25 mouse cellular contexts compared by ENCODE assay signal in the genomic region with DNA sequence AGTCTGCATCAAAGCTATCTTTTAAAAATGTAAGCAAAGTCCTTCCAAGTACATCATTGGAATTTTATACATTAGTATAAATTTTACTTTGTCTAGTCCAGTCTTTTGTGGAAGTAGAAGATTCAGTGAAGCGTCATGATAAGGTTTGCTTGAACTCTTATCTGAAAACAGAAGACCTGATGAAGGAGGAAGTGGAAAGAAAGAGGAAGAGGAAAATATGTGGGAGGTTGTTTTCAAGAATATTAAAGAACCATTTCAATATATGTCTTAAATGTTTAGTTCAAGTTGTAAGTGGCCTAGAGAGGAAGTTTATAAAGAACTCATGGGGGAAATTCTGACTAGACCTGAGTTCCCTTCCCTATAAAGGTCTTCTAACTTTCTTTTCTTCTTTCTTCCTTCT.
DNase-seq lines count a peak whose midpoint lies in the region; ATAC-seq and TF ChIP-seq lines count a peak whose summit lies in the region.
"Had no signal": no experiment of that assay in that cellular context is flagged by ENCODE, and none has a peak within 500 bp of the region (broad histone marks: within the 10 kb centered on the region; RNA-seq: fewer than 3 reads in every experiment).

No protein-coding gene starts in this region.

- ATAC-seq in lung, postnatal 0 days: no peak
- ATAC-seq in G1E (ENCODE audit: extremely low read depth, insufficient number of reproducible peaks, low FRiP score, poor library complexity, severe bottlenecking): peak; percentile 50; the same call in 1 of the 2 replicates
- peak; percentile 50 for ATAC-seq in common myeloid progenitor, adult 5-6 weeks (replicated peaks; ENCODE audit: low read depth, poor library complexity, severe bottlenecking)
- ATAC-seq: activated CD4-positive, CD25-positive, alpha-beta regulatory T cell, adult 4 months; forebrain, embryonic 14.5 days; hindbrain, embryonic 16.5 days had no signal

- no peak for TF ChIP-seq EP300 in lung, postnatal 0 days (IDR thresholded peaks at IDR 0.05)

- no peak overlapping the region for H3K9ac ChIP-seq in lung, postnatal 0 days (replicated peaks; ENCODE audit: low read depth)
- H3K9ac ChIP-seq: embryonic facial prominence, embryonic 12.5 days; embryonic facial prominence, embryonic 15.5 days; heart, embryonic 12.5 days; heart, embryonic 15.5 days; hindbrain, embryonic 13.5 days had no signal

- no peaks in the 10 kb centered on the region for H3K27me3 ChIP-seq in lung, postnatal 0 days (replicated peaks; ENCODE audit: insufficient read depth, low read length)
- H3K27me3 ChIP-seq in G1E (ENCODE audit: insufficient read depth, low read length): no peaks in the 10 kb centered on the region
- H3K27me3 ChIP-seq in splenic B cell, adult 2 months (ENCODE audit: control insufficient read depth, insufficient read depth, low read length, poor library complexity, severe bottlenecking): no peaks in the 10 kb centered on the region
- no peaks in the 10 kb centered on the region for H3K27me3 ChIP-seq in limb, embryonic 10.5 days (ENCODE audit: low read depth, poor library complexity, severe bottlenecking)
- H3K27me3 ChIP-seq: embryonic facial prominence, embryonic 12.5 days; embryonic facial prominence, embryonic 15.5 days; heart, embryonic 12.5 days; heart, embryonic 15.5 days; hindbrain, embryonic 13.5 days had no signal

- H3K9me3 ChIP-seq in lung, postnatal 0 days (ENCODE audit: low read length): no peaks in the 10 kb centered on the region
- H3K9me3 ChIP-seq in G1E (replicated peaks): no peaks in the 10 kb centered on the region
- no peaks in the 10 kb centered on the region for H3K9me3 ChIP-seq in limb, embryonic 10.5 days (replicated peaks)
- H3K9me3 ChIP-seq: embryonic facial prominence, embryonic 12.5 days; embryonic facial prominence, embryonic 15.5 days; heart, embryonic 12.5 days; heart, embryonic 15.5 days; hindbrain, embryonic 10.5 days; hindbrain, embryonic 13.5 days had no signal

- no peak overlapping the region for H3K4me2 ChIP-seq in lung, postnatal 0 days (replicated peaks; ENCODE audit: low read depth, low read length)
- H3K4me2 ChIP-seq: embryonic facial prominence, embryonic 12.5 days; embryonic facial prominence, embryonic 15.5 days; heart, embryonic 12.5 days; heart, embryonic 15.5 days; hindbrain, embryonic 13.5 days had no signal

- no peak overlapping the region for H3K27ac ChIP-seq in lung, postnatal 0 days (ENCODE audit: low read length)
- H3K27ac ChIP-seq in limb, embryonic 10.5 days: no peak overlapping the region
- H3K27ac ChIP-seq: embryonic facial prominence, embryonic 12.5 days; embryonic facial prominence, embryonic 15.5 days; heart, embryonic 15.5 days; hindbrain, embryonic 10.5 days; hindbrain, embryonic 13.5 days had no signal

- WGBS in lung, postnatal 0 days: 63% methylated on average over 1 of the region's 1 CpGs
- 94% methylated on average over 1 of the region's 1 CpGs for WGBS in limb, embryonic 10.5 days

- no peak for TF ChIP-seq CTCF in lung, postnatal 0 days (IDR thresholded peaks at IDR 0.05)
- no peak for TF ChIP-seq CTCF in G1E (IDR thresholded peaks at IDR 0.05; ENCODE audit: low read depth, low read length)

- H3K4me1 ChIP-seq in lung, postnatal 0 days (ENCODE audit: insufficient read depth, low read depth, low read length): no peaks in the 10 kb centered on the region
- H3K4me1 ChIP-seq in G1E (ENCODE audit: insufficient read depth, low read depth, low read length): no peaks in the 10 kb centered on the region
- H3K4me1 ChIP-seq in limb, embryonic 10.5 days: peaks cover 10% of the 10 kb centered on the region
- H3K4me1 ChIP-seq: embryonic facial prominence, embryonic 15.5 days; heart, embryonic 12.5 days; heart, embryonic 15.5 days; hindbrain, embryonic 10.5 days; hindbrain, embryonic 13.5 days had no signal

- no peak overlapping the region for H3K4me3 ChIP-seq in lung, postnatal 0 days (ENCODE audit: low read depth, low read length)
- no peak overlapping the region for H3K4me3 ChIP-seq in G1E (ENCODE audit: low read depth, low read length)
- H3K4me3 ChIP-seq in limb, embryonic 10.5 days: no peak overlapping the region
- H3K4me3 ChIP-seq: embryonic facial prominence, embryonic 12.5 days; embryonic facial prominence, embryonic 15.5 days; heart, embryonic 12.5 days; heart, embryonic 15.5 days; hindbrain, embryonic 10.5 days; hindbrain, embryonic 13.5 days had no signal

- H3K36me3 ChIP-seq in lung, postnatal 0 days (ENCODE audit: insufficient read depth, low read length): no peaks in the 10 kb centered on the region
- H3K36me3 ChIP-seq in G1E (replicated peaks): no peaks in the 10 kb centered on the region
- H3K36me3 ChIP-seq in splenic B cell, adult 2 months (ENCODE audit: control insufficient read depth, insufficient read depth, low read length, poor library complexity, severe bottlenecking): no peaks in the 10 kb centered on the region
- H3K36me3 ChIP-seq in limb, embryonic 10.5 days: no peaks in the 10 kb centered on the region
- H3K36me3 ChIP-seq: embryonic facial prominence, embryonic 12.5 days; embryonic facial prominence, embryonic 15.5 days; heart, embryonic 12.5 days; heart, embryonic 15.5 days; hindbrain, embryonic 10.5 days; hindbrain, embryonic 13.5 days had no signal

- DNase-seq in lung, postnatal 25 days (ENCODE audit: low spot score): peak; percentile 5
- DNase-seq in lung, postnatal 0 days (ENCODE audit: low spot score): no peak
- no peak for DNase-seq in G1E (ENCODE audit: low spot score)
- peak; percentile 70 for DNase-seq in splenic B cell, adult 2 months (ENCODE audit: low read depth, low spot score)
- DNase-seq in B cell, adult 2 months: no peak
- DNase-seq in limb, embryonic 10.5 days (ENCODE audit: low spot score): no peak
- DNase-seq: adrenal gland, adult 8-10 months; adrenal gland, postnatal 25 days; cerebellum, adult 18-20 months; cerebellum, adult 9-10 months; cerebellum, postnatal 14 days; gastrocnemius, postnatal 25 days; heart, adult 18-20 months; heart, postnatal 10 days; heart, postnatal 36 days had no signal

Comparison
In these comparisons a context has a peak if more than half of its experiments do, and no peak if none do; other contexts are left out.
1. DNase-seq: peak in lung, postnatal 25 days (single experiment) and splenic B cell, adult 2 months (single experiment); none in lung, postnatal 0 days (single experiment), G1E (single experiment), B cell, adult 2 months (0 of 2) and limb, embryonic 10.5 days (single experiment).